Mouse (Mus musculus) liver, embryonic 14.5 days (tissue): ENCODE measurements at regions not wholly inside any gene's neighbourhood (a gene's known extent, or its start where the extent isn't known, plus 50 kb on each side); places are given as distances from the start of the nearest gene placed in this dataset.

Experiments
- CTCF ChIP-seq: IDR thresholded peaks from 2 replicates; pipeline ENCODE4 v1.5.1; 2016; ENCODE audit warnings: antibody characterized with exemption, low read depth, control low read depth
- EP300 ChIP-seq: IDR thresholded peaks from 2 replicates; pipeline ENCODE4 v1.6.1; 2016; ENCODE audit warnings: antibody characterized with exemption, low read depth

DNA sequence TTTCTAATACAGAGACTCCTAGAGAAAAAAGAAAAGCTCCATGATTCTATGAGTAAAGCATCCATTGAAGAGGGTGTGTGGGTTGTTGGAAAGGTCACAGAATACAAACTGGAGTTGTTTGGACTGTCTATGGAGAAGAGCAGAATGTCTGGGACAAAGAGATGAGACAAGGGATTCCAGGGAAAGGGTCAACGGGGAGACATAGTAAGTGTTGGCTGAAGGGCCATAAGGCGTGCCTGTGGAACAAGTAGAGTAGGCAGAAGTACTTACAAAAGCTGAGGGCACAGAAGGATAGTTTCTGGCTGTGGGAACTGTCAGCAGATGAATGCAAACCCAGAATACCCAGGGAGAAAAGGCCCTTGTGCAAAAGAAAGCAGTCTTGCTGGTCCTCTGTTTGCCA, 134.0 kb upstream of the Col8a1 start:
- TF ChIP-seq CTCF: no peak
- no peak for TF ChIP-seq EP300
